Mouse (Mus musculus) B cell, adult 2 months (primary cell): ENCODE results near the gene Atp6v1c2.

Source experiments
- DNase-seq, 2 experiments: peaks; one replicate each; pipeline ENCODE4 v3.0.0; 2022

Atp6v1c2 gene

DNA sequence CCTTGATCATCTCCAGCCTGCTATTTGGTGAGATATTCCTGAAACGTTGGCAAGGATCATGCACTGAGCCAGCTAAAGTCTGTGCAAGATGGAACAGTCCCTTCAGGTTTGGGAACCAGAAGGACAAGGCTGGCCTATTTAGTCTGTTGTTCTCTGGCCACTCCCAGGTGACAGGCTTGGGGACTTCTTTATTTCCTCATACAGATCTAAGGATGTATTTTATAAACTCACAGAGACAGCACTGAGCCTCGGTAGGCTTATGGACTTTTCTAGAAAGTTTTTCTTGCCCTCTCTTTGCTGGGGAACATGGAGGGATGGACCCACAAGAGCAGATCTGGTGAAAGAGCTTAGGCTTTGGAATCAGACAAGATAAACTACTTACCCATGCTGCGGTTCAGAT lies at the start of gene Atp6v1c2:
Atp6v1c2 (minus strand) TSS at position 101 of the 400 bp plus-strand sequence.
- no peak for DNase-seq

DNA sequence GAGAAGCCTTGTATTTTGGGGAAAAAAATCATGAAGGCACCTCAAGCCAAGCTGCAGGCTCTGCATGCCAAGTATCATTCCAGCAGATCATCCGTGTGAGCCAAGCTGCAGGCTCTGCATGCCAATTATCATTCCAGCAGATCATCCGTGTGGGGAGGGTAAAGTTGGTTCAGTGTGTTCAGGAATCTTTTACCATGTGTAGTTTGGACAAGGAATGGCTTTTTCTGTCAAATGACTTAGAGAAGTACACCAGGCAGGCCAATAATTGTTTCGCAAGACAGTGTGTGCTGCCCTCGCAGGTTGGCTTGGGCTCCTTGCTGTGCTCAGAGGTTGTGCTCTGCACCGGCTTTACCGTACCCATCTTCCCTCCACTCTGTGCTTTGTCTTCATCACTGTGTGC lies 47.4 kb upstream of the Atp6v1c2 start:
- DNase-seq = no peak

DNA sequence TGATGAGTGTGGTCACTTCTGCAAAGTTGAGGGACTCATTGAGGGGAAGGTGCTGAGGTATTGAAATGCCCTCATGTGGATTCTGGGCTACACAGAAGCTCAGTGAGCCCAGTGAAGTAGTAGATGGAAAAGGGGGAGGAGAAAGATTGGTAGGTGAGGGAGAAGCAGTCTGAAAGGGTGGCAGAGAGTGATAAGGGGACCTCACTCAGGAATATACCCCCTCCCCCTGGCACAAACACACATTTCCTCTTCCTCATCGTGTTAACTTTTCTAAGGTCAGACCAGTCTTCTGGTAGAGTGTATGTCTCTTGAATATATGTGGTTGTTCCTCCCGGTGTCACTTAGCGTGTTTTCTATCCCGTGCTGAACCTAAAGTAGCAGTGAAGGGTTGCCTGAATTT lies 46.1 kb upstream of the Atp6v1c2 start:
- no peak for DNase-seq

DNA sequence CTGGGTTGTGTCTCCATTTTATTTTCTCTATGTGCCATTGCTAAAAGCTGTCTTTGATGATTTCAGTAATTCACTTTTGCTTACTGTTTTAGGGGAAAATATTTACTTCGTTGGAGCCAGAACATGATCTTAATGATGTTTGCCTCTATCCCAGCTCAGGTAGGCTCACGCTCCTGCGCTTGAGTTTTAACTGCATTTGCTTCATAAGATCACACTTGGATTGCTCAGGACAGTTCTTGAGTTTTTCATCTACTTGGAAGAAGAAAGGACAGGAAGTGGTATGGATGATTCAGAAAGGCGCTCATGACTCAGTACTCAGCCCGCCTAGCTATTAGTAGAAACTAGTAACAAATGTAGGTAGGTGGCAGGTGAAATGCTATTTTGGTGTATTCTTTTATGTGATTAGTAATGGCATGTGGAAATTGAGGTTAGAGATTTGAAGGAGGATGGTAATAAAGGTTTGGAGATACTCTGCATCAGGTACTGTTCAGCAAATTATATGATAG lies 44.4 kb upstream of the Atp6v1c2 start:
- DNase-seq = no peak

DNA sequence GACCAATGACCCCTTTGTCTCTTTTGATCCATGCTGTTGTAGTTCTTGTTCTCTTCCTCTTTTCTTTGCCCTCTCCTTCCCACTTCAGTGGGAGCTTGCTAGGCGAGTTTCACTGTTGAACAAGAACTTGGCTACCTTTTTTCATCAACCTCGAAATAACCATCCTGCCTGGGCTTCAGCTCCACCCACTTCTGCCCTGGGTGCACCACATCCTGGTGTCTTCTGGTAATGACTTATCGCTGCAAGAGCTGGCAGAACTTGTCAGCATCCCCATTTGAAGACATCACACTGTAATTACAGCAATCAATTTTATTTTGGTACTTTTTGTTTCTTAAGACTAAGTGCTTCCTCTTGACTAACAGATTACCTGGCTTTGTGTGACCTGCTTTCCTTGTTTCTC lies 43.5 kb upstream of the Atp6v1c2 start:
- DNase-seq = no peak

DNA sequence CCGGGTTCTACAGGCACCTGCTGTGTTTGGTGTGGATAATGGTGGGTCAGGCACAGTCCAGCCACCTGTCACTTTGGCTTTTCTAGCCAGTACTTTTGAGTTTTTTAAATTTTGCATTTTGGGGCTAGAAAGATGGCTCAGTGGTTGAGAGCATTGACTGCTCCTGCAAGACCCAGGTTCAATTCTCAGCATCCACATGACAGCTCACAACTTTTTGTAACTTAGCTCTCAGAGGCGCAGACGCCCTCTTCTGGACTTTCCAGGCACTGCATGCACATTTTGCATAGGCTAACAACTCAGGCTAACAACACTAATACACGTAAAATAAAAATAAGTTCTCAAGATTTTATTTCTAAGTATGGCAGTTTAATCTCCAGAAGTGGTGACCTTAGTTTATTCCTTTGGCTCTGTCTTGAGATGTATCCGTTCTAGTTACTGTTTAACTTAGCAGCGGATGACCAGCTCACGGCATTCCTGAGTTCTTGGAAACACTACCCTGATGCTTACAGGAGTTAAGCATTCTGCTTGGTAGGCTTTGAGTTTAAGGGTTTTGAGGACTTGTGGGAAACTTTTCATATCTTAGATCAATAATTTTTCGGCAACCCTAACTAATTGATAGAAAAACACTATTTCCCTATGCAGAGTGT lies 42.6 kb upstream of the Atp6v1c2 start:
- DNase-seq = peak; percentile 51 to 59

DNA sequence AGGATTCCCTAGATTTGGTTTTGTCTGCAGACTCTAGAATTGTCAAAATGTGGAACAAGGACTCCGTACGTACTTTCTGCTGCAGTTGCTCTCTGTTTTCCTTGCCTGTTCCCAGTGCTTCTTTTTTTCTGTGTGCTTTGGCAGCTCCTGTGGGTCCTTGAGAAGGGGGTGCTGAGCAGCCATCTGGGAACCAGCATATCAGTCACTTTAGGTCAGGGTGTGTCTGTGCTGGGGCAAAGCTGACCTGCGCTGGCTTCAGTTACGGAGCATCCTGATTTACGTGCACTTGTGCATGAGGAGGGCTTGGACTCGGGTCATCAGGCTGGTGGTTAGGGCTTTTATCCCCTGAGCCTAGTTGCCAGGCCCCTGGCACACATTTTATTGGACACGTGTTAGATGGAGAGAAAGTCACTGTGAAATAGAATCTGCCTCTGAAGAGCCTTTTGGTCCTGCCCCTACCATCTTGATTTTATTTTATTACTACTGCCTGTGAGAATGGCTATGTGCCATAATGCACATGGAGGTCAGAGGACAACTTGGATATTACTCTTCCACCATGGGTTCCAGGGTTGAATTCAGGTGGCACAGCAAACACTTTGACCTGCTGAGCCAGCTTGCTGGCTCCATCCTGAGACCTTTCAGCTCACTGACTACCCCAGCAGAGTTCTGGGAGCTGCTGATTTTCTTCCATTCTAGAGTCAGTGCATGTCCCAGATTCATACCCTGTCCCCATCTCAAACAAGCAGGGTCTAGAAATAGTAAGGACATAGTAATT lies 40.6 kb upstream of the Atp6v1c2 start:
- no peak for DNase-seq

DNA sequence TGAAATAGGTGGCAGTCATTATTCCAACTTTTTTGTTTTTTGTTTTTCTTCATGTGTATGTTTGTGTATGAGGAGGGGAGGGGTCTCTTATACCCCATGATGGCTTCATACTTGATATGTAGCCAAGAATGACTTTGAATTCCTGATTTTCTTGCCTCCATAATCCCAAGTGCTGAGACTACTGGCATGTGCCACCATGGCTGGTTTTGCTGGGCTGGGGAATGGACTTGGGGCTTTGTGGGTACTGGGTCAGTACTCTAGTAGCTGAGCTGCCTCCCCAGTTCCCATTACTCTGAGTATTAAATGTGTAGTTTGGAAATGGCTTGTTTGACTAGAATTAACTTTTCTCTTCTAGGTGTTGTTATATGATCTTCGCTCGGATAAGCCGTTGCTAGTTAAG lies 40.0 kb upstream of the Atp6v1c2 start:
- DNase-seq = no peak

DNA sequence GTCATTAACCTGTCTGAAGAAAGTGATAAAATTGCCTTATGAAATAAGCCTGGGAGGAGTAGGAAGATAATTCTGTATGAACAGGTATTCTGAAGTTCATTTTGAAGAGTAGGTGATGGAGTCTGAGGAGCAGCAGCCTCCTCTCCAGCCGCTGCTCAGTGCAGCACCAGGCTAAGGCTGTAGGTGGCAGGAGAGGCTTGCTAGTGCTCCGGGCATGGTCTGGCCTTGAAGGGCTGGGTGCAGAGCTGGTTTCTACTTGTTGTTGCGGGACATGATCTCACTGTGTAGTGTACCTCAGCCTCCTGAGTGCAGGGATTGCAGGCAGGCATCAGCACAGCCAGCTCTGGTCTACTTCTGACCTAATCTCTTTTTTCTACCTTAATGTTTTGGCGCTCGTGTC lies 37.8 kb upstream of the Atp6v1c2 start:
- DNase-seq = peak; percentile 58 to 64

DNA sequence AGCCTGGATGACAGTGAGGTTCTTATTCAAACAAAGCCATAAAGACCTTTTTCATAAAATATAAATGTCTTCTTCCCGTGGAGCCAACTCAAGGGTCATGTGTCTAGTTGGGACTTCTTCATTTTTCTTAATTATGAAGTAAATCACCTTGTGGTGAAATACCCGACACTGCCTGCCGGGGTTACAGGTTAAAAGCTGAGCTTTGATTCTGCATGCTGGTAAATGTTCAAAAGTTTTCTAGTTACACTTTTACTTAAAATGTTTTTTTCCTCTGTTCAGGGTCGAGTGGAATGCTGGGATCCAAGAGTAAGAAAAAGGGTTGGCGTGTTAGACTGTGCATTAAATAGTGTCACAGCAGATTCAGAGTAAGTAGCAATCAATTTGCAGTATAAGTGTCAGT lies 33.2 kb upstream of the Atp6v1c2 start:
- no peak for DNase-seq

DNA sequence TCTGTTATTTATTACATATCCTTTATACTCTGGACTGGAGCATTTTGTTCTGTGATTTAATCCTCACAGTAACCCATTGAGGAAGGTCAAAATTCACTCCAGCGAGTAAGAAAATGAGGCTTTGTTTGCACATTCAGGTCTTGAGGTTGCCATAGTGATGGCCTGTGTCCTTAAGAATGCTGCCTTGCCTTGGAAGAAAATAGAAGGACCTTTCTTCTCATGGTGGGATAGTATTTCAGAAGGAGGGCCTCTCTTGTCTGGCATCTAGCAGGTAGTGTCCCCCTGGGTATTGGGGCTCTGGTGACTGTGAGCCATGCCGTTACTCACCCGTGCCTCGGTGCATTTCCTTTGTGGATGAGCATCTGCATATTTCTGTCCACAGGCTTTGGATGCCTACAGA lies 31.5 kb upstream of the Atp6v1c2 start:
- DNase-seq = no peak

DNA sequence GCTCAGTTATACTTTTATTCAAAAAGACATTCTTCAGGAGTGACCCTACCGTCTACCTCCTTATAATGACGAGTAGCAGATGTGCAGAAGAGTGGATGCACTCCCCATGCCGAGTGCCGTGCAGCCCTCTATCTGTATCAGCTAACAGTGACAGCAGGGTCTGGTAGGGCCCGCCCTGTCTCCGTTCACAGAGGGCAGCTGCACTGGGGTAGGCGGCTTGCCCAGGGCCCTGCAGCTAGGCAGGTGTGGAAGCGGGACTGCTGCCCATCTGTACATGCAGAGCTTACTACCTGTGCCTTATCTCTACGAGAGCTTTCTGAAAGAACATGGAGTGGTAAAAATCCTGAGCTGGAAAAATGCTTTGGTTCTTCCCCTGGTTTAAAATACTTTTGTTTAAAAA lies 30.9 kb upstream of the Atp6v1c2 start:
- no peak for DNase-seq

DNA sequence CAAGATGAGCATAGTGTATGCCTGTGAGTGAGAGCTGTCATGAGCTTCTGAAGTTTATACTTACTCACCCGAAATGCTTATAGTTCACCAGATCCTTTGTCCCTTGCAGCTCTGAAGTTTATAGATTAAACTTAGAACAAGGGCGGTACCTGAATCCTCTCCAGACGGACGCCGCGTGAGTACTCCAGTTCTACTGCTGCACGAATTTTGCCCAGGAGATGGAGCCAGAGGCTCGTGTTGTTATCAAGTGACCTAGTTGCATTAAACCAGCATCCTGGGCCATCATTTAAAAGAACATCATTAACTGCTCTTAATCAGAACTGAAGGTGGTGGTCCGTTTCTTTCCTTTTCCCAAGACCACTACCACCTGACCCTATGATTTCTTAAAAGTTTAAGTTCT lies 29.8 kb upstream of the Atp6v1c2 start:
- no peak for DNase-seq

DNA sequence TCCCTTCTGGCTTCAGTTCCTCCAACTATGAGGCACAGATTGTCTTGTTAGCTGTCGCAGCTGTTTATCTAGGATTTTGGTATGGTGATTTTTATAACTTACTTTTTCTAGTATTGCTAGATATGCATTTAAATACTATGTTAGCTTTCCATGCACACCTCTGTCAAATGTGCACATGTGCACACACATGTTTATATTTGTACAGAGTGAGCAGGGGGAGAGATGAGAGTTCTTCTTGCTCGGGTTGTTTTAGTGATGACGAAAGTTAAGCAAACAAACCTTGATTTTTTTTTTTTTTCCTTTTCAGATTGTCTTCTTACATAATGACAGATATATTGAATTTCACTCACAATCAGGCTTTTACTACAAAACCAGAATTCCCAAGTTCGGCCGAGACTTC lies 28.6 kb upstream of the Atp6v1c2 start:
- DNase-seq = no peak

DNA sequence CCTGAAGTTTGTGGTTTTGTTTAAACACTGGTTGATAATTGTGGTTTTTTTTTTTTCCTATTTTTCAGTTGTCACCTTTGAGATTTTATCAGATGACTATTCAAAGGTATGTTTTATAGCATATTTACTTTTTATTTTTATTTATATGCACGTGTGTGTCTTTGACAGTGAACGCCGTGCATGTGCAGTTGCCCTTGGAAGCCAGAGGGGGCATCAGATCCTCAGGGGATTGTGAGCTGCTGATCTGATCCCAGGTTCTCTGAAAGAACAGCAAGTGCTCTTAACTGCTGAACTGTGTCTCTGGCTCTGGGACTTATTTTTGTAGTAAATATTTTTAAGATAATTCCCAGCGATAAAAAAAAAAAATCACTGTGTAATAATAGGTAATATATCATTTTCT lies 27.7 kb upstream of the Atp6v1c2 start:
- no peak for DNase-seq

DNA sequence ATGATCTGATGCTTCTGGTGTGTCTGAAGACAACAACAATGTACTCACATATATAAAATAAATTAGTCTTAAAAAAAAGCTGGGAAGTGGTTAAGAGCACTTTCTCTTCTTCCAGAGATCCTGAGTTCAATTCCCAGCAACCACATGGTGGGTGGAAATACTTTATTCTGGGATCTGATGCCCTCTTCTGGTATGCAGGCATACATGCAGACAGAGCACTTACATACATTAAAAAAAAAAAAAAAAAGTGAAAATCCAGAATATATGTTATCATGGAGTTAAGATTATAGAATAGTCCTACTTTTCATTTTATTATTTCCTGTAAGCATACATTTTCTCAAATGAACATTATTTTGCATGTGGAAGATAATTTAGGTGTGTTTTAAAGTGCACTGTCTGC lies 20.9 kb upstream of the Atp6v1c2 start:
- DNase-seq = no peak

DNA sequence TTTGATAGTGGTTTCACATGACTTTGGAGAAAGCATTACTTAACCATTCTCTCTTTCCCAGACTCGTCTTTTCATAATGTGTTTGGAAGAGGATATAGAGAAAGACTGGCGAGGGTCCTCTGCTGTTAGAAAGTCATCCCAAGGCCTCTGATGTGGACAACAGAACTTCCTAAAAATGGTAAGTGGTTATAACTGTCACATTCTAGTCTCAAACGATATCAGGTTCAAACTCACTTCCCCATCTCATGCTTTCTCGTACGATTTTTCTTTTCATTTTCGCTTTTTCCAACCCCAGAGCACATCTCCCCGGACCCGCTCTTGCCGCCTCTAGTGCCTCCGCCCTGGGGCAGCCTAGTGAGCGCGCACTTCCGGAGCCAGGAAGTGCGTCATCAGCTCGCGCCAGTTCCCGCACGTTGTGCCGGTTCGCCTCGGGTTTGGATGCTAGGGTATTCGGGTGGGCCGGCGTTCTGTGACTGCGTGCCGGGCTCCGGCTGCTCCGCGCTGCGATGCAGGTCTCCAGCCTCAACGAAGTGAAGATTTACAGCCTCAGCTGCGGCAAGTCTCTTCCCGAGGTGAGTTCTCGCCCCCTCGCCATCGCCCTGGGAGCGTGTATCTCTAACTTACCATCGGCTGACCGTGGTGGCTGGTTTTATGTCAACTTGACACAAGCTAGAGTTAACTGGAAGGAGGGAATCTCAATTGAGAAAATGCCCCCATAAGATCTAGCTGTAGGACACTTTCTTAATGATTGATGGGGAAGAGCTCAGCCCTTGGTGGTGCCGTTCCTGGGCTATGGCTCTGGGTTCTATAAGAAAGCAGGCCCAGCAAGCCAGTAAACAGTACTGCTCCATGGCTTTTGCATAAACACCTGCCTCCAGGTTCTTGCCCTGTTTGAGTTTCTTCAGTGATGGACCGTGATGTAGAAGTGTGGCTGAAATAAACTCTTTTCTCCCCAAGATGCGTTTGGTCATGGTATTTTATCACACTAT lies 19.2 kb upstream of the Atp6v1c2 start, which contains the start of gene Nol10:
Nol10 (plus strand) TSS at position 411 of the 989 bp plus-strand sequence.
- DNase-seq = peak; percentile 92 to 93

DNA sequence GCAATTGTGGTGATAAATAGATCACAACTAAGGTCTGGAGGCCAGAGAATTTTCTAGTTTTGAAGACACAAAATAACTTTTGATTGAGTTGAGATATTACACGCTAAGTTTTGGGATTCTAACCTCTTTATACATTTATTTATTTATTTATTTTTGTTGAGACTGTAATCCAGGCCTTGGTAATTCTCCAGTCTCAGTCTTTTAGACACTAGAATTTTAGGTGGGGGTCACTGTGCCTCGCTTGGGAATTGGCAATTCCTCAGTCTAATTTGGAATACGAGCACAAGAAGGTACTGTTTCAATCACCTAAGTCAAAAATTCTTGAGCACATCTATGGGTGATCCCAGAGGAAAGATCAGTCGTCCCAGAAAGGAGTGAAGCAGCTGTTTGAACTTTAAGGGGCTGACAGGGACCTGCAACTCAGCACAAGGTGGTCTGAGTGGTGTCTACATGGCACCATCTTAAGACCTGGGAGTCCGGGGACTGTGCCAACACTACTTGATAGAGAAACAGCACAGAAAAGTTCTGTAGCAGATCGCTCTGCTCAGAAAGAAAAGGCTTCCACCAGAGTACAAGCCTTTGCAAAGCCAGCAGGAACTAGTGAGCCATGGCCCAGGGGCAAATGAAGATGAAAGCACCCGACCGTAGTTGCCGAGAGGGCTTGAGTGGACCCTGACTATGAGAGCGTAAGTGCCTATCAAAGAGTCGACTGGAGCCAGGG lies 18.3 kb upstream of the Atp6v1c2 start:
- DNase-seq = peak; percentile 47 to 51

DNA sequence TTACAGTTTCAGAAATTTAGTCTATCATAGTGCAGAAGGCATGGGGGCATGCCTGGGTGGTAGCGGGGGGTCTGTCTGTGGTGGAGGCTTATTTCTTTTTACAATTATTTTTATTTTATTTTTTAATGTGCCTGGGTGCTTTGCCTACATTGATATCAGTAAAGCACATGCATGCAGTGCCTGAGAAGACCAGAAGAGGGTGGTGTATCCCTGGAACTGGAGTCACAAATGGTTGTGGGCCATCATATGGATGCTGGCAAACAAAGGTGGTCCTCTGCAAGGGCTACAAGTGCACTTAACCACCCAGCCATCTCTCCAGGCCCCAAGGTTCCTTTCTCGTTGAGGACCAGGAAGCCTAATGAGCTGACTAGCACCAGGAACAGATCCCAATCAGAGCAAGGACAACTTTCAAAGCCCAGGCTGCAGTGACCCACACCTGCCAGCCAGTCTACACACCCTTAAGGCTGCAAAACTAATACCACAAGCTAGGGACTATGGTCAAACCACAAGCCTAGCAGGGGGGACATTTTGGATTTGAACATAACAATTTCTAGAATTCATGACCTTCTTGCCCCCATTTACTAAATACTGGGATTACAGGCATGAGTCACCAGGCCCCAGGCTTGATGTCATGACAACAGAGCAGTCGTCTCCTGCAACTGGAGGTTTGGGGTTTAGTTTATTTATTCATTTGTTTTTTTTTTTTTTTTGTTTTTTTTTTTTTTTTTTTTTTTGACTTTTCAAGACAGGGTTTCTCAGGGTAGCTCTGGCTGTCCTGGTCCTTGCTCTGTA lies 10.2 kb upstream of the Atp6v1c2 start:
- DNase-seq = peak; percentile 20 to 25

DNA sequence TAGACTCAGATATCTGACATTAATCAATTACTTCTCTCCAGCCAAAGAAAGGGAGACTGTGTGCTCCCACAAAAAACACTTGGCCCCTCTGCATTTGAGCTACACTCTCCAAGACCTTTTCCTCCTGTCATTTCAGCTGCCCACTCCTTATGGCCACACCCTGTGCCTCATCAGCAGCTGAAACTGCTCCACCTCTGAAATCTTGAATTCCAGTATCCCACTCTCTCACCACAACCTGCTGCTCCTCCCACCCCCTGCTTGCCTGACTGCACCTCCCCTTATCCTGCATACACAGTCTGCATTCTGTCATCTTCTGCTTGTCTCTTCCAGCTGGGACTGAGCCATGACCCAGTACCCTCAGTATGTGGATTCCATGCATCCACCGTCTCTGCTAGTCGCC lies 9.2 kb upstream of the Atp6v1c2 start:
- DNase-seq = no peak

DNA sequence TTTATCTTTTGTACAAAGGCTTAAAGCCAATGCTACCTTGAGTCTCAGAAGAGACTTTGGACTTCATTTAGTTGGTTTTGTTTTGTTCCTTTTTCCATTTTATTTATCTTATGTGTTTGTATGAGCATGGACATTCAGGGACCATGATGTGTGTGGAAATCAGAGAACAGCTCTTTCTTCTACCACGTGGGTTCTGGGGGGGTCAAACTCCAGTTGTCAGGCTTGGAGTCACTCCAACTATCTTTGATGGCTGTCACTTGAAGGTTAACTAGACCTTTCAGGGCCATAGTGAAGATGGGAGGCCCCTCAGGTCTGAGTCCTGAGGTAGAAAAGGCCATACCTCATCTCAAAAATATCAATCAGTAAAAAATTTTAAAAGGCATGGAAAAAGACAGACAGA lies 4.3 kb upstream of the Atp6v1c2 start:
- DNase-seq = no peak
